Mouse (Mus musculus) left cerebral cortex, adult 2 months (tissue): Measurements from ENCODE around the gene Large1. TPM values are rescaled to one million over a fixed set of nuclear protein-coding genes. Genes with fewer than 3 reads are reported as not detected.

Experiments used
- DNase-seq, 2 experiments: peaks; one replicate each; pipeline ENCODE4 v3.0.0; 2021 to 2022; ENCODE audit warnings: low spot score in 2 of 2, mixed read lengths in 1 of 2; ENCODE audit errors: extremely low spot score in 1 of 2
- H3K27ac ChIP-seq: fragments of 200-600 bp; 2 replicates; pipeline ENCODE4 v1.8.1; 2022
- H3K4me3 ChIP-seq: fragments of 200-600 bp; 2 replicates; pipeline ENCODE4 v1.8.1; 2022
- CTCF ChIP-seq: fragments of 200-600 bp; IDR thresholded peaks from 2 replicates; pipeline ENCODE4 v1.8.1; 2022; ENCODE audit warnings: antibody characterized with exemption, mild to moderate bottlenecking, moderate library complexity
- intact Hi-C: fragments of 180-260 bp; cut with DNase I; formaldehyde crosslinking; loops from one replicate; pipeline ENCODE4 v1.15.1; 2025
- total RNA-seq, 2 experiments: library from RNA; stranded (reverse); gene quantifications; 2 replicates each; pipeline ENCODE4 v1.2.3; 2021

Gene Large1
- total RNA-seq, 2 experiments from 2014 or later, result 144 to 159 TPM

- Histone ChIP-seq H3K27ac (no peak overlapping the region), H3K4me3 (no peak overlapping the region)
- no peak for TF ChIP-seq CTCF
- intact Hi-C loops, result loop anchor here (5.0 kb wide), 1 partner anchor 215 kb away; no protein-coding TSS in a partner anchor
- DNase-seq, result no peak
These were observed 126.5 kb downstream of the Large1 start for GRCm38 (mm10) chr8:73226841-73227240.

DNA sequence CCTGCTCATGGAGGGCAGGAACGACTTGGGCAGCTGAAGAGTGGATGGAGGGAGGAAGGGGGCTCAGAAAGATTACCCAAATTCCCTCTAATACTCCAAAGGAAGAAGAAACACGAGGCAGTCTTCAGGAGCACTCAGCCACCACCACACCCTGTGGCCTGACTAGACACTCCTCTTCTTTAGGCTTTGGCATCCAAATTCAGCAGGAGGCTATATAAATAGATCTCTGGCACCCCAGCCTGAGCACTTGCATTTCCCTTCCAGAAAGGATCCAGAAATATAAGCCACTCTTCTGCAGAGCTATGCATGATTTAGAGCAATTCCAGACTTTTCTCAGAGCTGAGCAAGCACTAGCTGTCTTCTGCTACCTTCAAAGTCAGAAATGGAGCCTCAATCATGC is 127.7 kb downstream of the Large1 start:
- intact Hi-C loops, result loop anchor here (5.0 kb wide), 1 partner anchor 213 kb away; no protein-coding TSS in a partner anchor
- TF ChIP-seq CTCF, result no peak
- H3K27ac ChIP-seq, result peak overlapping the region; percentile 41; the same call in 1 of the 2 replicates
- no peak overlapping the region for H3K4me3 ChIP-seq
- DNase-seq, result no peak

DNA sequence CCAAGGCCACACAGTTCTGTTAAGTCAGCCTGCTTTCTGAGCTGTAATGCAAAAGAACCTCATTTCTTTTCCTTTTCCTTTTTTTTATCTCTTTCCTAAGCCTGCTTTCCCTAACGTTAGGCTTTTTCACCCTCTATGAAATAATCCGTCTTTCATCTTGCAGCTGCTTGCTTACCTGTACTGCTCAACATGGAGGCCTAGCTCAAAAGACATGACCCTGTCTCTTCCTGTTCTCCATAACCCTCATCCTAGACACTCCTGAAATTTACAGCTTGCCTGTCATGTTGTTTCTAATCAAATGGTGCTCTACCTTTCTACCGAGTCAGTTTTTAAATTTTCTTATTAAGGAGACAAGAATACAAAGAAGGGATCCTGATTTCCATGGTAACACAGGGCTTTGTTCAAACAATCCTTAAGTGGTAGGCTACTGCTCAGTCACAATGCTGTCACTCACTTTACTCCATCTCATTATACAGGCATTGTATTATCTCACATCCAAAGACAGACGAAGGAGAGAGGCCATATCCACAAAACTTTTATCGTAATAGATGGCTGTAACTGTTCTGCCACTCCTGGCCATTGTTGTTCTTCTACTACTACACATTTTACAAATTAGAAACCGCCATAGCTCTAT is 134.0 kb downstream of the Large1 start:
- no peak for TF ChIP-seq CTCF
- Histone ChIP-seq H3K4me3 (no peak overlapping the region), H3K27ac (no peak overlapping the region)
- no peak for DNase-seq
- intact Hi-C loops, result no loop called here

GRCm38 (mm10) chr8:73206831-73207230 is 146.5 kb downstream of the Large1 start:
- H3K4me3 ChIP-seq, result no peak overlapping the region
- no peak for TF ChIP-seq CTCF

GRCm38 (mm10) chr8:73201854-73202253 is 151.5 kb downstream of the Large1 start:
- intact Hi-C loops, result no loop called here
- TF ChIP-seq CTCF, result peak; percentile 34
- no peak for DNase-seq
- Histone ChIP-seq H3K4me3 (no peak overlapping the region), H3K27ac (no peak overlapping the region)

More at GRCm38 (mm10) chr8:73206831-73207230, 146.5 kb downstream of the Large1 start:
- H3K27ac ChIP-seq, result no peak overlapping the region
- no peak for DNase-seq
- intact Hi-C loops, result no loop called here

- intact Hi-C loops, result no loop called here
- H3K27ac ChIP-seq, result no peak overlapping the region
These were observed 155.6 kb downstream of the Large1 start for GRCm38 (mm10) chr8:73197714-73198113.

DNA sequence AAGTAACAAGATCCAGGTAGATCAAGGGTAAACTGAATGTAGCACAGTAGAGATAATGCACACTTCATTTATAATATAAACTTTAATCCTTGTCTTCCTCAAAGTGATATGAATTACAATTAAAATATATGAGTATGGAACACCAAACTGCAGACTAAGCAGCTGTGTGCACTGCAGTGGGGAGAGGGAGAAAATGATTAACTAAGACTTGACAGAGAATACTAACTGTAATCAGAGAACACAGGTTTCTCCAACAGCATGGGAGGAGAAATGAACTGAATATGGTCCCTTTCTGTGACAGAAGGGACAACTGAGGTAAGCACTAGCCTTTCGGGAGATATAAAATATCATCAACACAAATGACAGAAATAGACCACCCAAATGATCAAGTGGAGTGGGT is 164.7 kb downstream of the Large1 start:
- no peak for TF ChIP-seq CTCF
- Histone ChIP-seq H3K27ac (no peak overlapping the region), H3K4me3 (no peak overlapping the region)
- intact Hi-C loops, result no loop called here
- no peak for DNase-seq

More at GRCm38 (mm10) chr8:73197714-73198113, 155.6 kb downstream of the Large1 start:
- no peak for DNase-seq
- no peak for TF ChIP-seq CTCF
- no peak overlapping the region for H3K4me3 ChIP-seq

- H3K27ac ChIP-seq, result no peak overlapping the region
These were observed 166.0 kb downstream of the Large1 start for GRCm38 (mm10) chr8:73187381-73187780.

DNA sequence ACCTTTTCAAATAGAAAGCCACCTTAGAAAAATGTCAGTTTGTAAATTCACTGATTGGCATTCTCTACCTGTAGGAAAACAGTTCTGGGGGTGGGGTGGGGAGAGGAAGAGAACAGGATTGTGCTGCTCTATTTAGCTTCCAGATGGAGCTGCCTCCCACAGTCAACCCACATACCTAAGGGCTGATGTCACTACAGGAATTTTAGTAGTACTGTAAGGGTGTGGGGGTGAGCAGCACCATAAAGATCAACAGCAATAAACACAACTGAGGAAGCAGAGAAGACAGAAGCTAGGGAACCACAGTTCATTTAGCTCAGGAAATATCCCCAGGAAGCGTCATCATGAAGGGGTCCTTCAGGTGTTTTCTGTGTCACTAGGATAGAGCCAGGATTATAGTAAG is 174.9 kb downstream of the Large1 start:
- TF ChIP-seq CTCF, result no peak
- intact Hi-C loops, result loop anchor here (2.0 kb wide), 1 partner anchor 34 kb away; no protein-coding TSS in a partner anchor
- peak in 1 of 2 experiments; percentile 44 for DNase-seq
- H3K27ac ChIP-seq, result no peak overlapping the region
- no peak overlapping the region for H3K4me3 ChIP-seq

More at GRCm38 (mm10) chr8:73187381-73187780, 166.0 kb downstream of the Large1 start:
- no peak overlapping the region for H3K4me3 ChIP-seq
- intact Hi-C loops, result no loop called here
- DNase-seq, result no peak
- no peak for TF ChIP-seq CTCF

DNA sequence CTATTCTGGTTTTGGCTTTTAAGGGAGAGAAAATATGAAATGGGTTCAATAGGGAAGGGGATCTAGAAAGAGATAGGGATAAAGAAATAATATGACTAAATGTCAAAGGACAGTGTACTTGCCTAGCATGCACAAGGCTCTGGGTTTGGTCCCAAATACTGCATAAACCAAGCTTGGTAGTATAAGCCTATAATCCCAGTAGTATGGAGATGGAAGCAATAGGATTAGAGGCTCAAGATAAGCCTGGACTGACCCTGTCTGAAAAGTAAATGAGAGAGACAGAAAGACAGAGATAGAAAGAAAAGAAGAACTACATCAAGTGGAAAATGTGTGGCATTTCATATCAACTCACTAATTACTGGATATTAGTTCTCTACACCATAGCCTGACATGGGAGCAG is 180.7 kb downstream of the Large1 start:
- TF ChIP-seq CTCF, result no peak

GRCm38 (mm10) chr8:73161994-73162393 is 191.3 kb downstream of the Large1 start:
- no peak for DNase-seq
- intact Hi-C loops, result no loop called here
- no peak for TF ChIP-seq CTCF
- Histone ChIP-seq H3K4me3 (no peak overlapping the region), H3K27ac (peak overlapping the region; percentile 51; the same call in 1 of the 2 replicates)

More for the DNA sequence above, 180.7 kb downstream of the Large1 start:
- no peak overlapping the region for H3K4me3 ChIP-seq
- DNase-seq, result no peak
- intact Hi-C loops, result no loop called here
- no peak overlapping the region for H3K27ac ChIP-seq

DNA sequence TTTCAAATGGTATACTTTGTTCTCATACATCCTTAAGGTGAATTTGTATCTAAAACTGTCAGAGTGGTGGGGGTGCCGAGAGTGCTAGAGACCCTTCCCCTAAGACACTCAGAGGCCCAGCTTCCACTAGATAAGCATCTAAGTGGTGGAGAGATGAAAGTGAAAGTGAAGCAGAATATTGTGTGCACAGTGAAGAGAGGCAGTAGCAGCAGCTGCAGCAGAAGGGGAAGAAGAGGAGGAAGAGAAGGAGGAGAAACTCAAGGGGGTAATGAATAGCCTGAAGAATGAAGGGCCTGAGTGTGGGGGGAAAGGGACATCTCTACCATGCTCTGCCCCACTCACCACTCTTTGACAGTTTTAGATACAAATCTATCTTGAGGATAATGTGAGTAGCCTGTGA is 191.8 kb downstream of the Large1 start:
- TF ChIP-seq CTCF, result no peak
- Histone ChIP-seq H3K27ac (peak overlapping the region; percentile 51; the same call in 1 of the 2 replicates), H3K4me3 (no peak overlapping the region)
- intact Hi-C loops, result no loop called here
- DNase-seq, result no peak

- Histone ChIP-seq H3K4me3 (no peak overlapping the region), H3K27ac (no peak overlapping the region)
- DNase-seq, result no peak
- intact Hi-C loops, result no loop called here
- no peak for TF ChIP-seq CTCF
These were observed 192.4 kb downstream of the Large1 start for GRCm38 (mm10) chr8:73160945-73161344.
